Mouse (Mus musculus) small intestine, adult 10 weeks (tissue): Measurements from ENCODE around the gene Hspbap1. TPM values are rescaled to one million over a fixed set of nuclear protein-coding genes. Genes with fewer than 3 reads are reported as not detected.

ENCODE experiments used
- polyA plus RNA-seq: library from polyadenylated mRNA; stranded (reverse); fragments of 350-450 nt; fragmentation: Illumina TruSeq; extraction: RNeasy Lipid Tissue Mini Kit (QIAGEN cat#74804); gene quantifications from one replicate; pipeline ENCODE4 v1.2.3, GENCODE M21; 2014; ENCODE audit warnings: low replicate concordance

Hspbap1 gene
- 4.7 TPM for polyA plus RNA-seq

DNA sequence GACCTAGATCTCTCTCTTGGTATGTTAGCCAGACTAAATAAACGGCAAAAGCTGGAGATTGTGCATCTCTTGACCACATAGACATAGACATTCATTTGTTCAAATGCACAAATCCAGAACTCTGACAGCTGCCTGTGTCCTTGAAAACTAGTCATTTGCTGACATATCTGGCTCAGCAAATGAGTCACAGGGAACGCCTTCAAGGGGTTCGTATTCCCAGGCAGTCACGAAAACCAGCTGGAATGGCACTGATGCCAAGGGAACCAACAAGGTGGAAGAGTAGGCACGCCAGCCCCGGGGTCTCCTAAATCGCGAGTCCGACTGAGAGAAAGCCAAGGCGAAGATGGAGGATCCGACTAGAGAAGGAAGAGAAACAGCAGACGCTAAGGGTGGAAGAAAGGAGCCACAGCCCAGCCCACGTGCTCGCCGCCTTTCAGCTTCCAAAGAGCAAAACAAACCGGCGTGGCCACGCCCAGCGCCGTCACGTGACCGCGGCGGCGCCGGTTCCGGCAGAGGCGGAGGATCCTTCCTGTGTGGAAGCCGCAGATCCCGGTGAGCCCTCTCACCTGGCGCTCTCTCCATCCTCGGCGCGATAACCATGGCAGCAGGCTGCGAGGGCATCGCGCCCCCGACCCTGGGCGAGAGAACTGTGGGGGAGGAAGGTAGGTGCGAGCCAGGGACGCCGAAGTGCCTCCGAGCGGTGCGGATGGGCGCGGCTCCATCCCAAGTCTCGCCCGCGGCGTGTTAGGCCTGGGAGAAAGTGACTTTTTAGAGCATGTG is at the start of gene Hspbap1:
Hspbap1 (plus strand) TSS at position 498 of the 780 bp plus-strand sequence.

DNA sequence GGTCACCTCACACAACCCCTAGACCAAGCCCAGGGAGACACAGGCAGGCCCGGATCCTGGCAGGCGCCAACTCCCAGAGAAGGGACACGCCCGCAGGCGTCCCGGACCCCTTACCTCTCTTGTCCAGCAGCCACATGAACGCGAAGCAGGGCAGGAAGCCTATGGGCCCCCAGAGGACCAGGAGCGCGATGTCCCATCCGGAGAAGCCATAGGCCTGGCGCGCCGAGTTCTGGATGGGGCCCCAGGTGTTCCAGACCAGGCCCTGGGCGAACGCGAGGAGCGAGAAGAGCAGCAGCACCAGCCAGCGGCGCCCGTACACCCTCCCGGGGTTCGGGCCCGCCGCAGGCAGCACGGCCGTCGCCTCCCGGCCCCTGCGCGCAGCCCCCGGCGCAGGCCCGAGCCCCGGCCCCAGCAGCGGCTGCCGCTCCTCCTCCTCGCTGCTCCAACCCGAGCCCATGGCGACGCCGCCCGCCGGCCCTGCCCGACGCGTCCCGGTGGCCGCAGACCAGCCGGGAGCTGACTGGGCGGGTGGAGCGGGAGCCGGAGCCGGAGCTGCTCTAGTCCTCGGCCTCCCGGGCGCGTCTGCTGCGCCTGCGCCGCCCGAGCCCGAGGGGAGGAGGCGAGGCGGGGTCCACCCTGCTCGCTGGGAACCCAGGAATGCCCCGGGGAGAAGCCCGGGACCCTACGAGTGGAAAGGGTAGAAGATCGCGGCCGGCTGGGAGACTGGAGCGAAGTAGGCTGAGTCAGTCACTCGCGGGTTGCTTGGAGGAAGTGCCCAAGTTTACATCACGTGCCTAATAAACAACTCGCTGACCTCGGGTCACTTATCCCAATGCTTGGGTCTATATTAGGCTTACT is 1.2 kb upstream of the Hspbap1 start, which contains the start of gene Dirc2:
Dirc2 (minus strand) TSS at position 572 of the 858 bp plus-strand sequence.

DNA sequence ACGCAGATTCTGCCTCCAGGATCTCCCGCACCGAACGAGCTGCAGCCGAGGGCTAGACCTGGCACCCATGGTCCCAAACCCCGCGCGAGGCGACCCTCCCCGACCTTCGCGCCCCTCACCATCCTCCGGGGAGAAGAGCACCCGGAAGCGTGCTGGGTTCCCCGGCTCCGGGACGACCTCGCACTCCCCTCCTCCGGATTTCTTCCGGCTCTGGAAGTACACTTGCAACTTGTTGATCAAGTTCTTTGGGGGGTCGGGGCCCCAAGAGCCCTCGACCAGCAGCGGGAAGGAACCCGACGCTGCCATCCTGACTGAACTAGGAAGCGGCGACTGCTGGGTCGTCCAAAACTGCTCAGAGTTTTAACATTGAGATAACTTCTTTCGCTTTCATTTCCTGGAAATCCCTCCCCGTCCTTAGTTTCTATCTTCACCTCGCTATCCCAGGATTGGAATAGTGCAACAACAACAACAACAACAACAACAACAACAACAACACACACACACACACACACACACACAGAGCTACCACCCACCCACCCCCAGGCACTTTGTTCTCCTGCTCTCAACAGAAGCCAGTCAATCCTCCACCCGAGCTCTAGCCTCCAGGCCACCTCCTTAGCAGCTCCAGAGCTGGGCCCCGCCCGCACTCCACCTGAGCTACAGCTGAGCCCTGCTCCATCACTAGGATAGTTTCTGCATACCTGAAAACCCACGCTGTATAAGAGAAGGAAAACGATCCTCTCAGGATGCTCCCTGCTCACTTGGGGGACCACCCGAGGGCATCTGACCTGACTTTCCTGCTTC is 101.1 kb downstream of the Hspbap1 start, which contains the start of gene Parp14:
Parp14 (minus strand) TSS at position 497 of the 804 bp plus-strand sequence.

Other genes with a start within 250 kb of the Hspbap1 start
- not detected for gene Sema5b, start 229.2 kb upstream of the Hspbap1 start, polyA plus RNA-seq
- gene Dirc2, start 1.0 kb upstream of the Hspbap1 start, polyA plus RNA-seq = 22.5 TPM
- 99.8 TPM for gene Parp14, start 101.2 kb downstream of the Hspbap1 start, polyA plus RNA-seq
- 140 TPM for gene Parp9, start 168.1 kb downstream of the Hspbap1 start, polyA plus RNA-seq
- gene Dtx3l, start 168.8 kb downstream of the Hspbap1 start, polyA plus RNA-seq = 101 TPM
- 86.5 TPM for gene Kpna1, start 208.4 kb downstream of the Hspbap1 start, polyA plus RNA-seq